Mouse (Mus musculus): ENCODE results near the gene Arhgap10. TPM values are rescaled to one million over a fixed set of nuclear protein-coding genes. Genes with fewer than 3 reads are reported as not detected.
A peak's percentile ranks its signal among the peaks of the same experiment; 100 is the strongest.

Arhgap10 gene
- total RNA-seq (2021): 10 to 100 TPM; 29.5 to 33.2 TPM

DNA sequence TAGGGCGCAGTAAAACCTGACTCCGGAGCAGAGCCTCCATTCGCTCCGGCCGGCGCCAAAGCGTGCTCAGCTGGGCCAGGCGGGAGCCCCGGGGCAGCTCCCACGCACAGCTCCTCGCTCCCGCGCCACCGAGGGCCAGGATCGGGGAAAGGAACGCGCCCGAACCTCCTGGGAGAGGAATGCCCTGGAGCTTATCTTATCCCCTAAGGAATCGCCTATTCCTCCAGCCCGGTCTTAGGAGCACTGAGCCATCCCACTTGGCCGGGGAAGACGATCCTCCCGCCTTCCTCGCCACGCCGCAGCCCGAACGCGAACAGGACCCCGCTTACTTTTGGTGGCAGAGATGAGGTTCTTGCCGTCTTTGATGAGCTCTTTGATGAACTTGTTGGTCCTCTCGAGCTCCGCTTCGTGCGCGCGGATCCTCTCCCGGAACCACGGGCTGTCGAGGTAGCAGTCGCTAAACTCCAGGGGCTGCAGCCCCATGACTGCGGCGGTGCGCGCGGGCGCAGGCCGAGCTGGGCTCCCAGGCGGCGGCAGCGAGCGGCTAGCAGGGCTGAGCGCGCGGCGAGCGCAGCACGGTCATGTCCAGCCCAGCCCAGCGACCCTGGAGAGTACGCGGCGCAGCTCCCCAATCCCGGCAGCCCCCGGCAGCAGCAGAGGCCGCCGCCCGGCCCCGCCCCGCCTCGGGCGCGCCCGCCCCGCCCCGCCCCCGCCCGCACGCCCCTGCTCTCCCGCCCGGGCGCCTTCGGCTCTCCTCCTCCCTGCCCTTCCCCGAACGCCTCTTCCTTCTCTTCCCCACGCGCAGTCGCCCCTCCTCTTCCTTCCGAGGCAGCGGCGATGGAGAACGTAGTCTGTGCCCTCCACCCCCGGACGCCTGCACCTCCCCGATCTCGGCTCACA, at the start of gene Arhgap10:
Arhgap10 (minus strand) TSS at position 653 of the 900 bp plus-strand sequence.
- DNase-seq (ENCODE audit: low spot score in 2 of 2): peak; percentile 24 to 44
- intact Hi-C loops (cut with DNase I): loop anchor here (2.0 to 5.0 kb wide), 2 partner anchors 25 to 95 kb away; no protein-coding TSS in a partner anchor

- DNase-seq (ENCODE audit: low spot score in 2 of 2): no peak
- intact Hi-C loops (cut with DNase I): no loop called here
Measured at GRCm38 (mm10) chr8:77561441-77561840, 43.7 kb upstream of the Arhgap10 start.

- no peak for DNase-seq (ENCODE audit: low spot score in 2 of 2)
- intact Hi-C loops (cut with DNase I): no loop called here
Measured at GRCm38 (mm10) chr8:77552491-77552890, 34.7 kb upstream of the Arhgap10 start.

DNA sequence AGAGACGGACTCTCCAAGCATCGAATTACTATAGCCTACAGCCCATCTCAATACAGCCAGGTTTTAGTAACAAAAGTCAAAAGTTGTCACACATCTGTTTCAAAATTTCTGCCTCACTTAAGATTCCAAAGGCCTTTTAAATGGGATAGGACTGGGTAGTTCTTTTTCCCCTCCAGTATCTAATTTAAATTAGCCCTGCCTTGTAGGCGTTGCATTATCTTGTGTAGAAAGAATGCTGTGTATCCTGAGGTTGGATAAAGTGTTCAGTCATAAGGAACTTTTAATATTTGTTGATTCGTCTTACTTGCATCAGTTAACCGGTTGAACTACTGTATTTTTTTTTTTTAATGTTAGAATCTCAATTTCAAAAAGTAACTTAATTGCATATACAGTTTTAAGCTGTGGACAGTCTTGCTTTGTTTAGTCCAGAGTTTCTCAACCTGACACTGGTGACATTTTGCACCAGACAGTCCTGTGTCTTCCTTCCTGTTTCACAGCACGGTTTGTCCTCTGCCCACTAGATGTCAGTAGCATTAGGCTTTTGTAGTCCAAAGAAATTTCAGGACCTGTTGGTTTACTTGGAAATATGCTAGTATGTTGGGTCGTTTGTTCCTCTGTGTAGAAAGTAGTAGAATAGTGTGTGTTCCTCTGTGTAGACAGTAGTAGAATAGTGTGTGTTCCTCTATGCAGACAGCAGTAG, 32.3 kb upstream of the Arhgap10 start:
- DNase-seq (ENCODE audit: low spot score in 2 of 2): peak; percentile 17 to 51

DNA sequence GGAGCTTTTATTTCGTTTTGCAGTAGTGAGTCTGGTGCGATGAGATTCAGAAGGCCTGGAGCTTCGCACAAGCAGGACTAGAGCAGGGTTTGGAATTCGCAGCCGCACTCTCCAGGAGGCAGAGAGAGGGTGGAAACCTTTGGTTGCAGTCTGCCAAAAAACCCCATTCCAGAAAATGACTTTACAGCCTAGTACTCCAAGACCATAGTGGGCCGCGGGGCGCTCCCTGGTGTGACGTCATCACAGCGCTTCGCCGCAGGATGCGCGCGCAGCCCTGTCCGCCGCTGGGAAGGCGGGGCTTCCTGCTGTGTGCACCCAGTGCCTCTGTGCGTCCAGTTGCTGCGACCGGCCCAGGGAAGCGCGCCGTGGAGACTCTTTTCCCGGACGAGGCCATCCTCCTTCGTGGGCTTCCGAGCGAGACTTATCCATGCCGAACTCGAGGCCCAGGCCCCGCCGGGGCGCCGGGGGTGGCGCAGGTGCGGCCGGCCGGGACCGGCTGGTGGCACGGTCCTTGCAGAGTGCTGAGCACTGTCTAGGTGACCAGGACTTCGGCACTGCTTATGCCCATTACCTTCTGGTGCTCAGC, 31.5 kb upstream of the Arhgap10 start, which contains the start of gene Prmt9:
Prmt9 (plus strand) TSS at position 277 of the 586 bp plus-strand sequence.
- peak; percentile 95 for DNase-seq (ENCODE audit: low spot score in 2 of 2)
- intact Hi-C loops (cut with DNase I): loop anchor here (5.0 to 10.0 kb wide), 2 partner anchors 127 to 1484 kb away; no protein-coding TSS in a partner anchor

More for the DNA sequence above, 32.3 kb upstream of the Arhgap10 start:
- intact Hi-C loops (cut with DNase I): loop anchor here (5.0 to 10.0 kb wide), 2 partner anchors 128 to 1485 kb away; no protein-coding TSS in a partner anchor

GRCm38 (mm10) chr8:77545616-77546015, 27.9 kb upstream of the Arhgap10 start:
- no peak for DNase-seq (ENCODE audit: low spot score in 2 of 2)
- intact Hi-C loops (cut with DNase I): loop anchor here (5.0 to 10.0 kb wide), 2 partner anchors 123 to 1481 kb away; no protein-coding TSS in a partner anchor

- no peak for DNase-seq (ENCODE audit: low spot score in 2 of 2)
- intact Hi-C loops (cut with DNase I): loop anchor here (10.0 kb wide), 1 partner anchor 1480 kb away; no protein-coding TSS in a partner anchor
Measured at GRCm38 (mm10) chr8:77544428-77544827, 26.7 kb upstream of the Arhgap10 start.

GRCm38 (mm10) chr8:77543152-77543777, 25.5 kb upstream of the Arhgap10 start:
- intact Hi-C loops (cut with DNase I): loop anchor here (10.0 kb wide), 1 partner anchor 1478 kb away; no protein-coding TSS in a partner anchor
- DNase-seq (ENCODE audit: low spot score in 2 of 2): no peak

DNA sequence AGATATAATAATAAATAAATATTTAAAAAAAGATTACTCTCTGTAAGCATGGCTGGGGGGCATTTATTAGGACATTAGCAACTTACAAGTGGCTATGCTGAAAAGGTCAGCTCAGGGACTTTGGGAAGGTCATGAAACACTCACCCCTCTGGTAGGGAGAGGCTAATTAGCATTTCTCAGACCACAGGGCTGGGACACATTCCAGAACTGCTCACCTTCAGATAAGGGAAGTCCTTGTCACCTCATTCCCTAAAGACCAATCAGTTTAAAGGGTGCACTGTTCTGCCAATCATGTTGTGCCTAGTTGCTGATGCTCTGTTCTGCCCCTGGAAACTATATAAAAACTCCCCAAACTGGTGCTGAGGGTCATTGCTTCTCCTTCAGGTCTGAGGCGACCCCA, 20.5 kb upstream of the Arhgap10 start:
- DNase-seq (ENCODE audit: low spot score in 2 of 2): no peak
- intact Hi-C loops (cut with DNase I): no loop called here

- intact Hi-C loops (cut with DNase I): no loop called here
- no peak for DNase-seq (ENCODE audit: low spot score in 2 of 2)
Measured at GRCm38 (mm10) chr8:77536821-77537220, 19.1 kb upstream of the Arhgap10 start.

GRCm38 (mm10) chr8:77535026-77535595, 17.4 kb upstream of the Arhgap10 start:
- peak; percentile 52 to 55 for DNase-seq (ENCODE audit: low spot score in 2 of 2)
- intact Hi-C loops (cut with DNase I): no loop called here

GRCm38 (mm10) chr8:77534358-77534992, 16.7 kb upstream of the Arhgap10 start:
- intact Hi-C loops (cut with DNase I): no loop called here
- no peak for DNase-seq (ENCODE audit: low spot score in 2 of 2)

- intact Hi-C loops (cut with DNase I): no loop called here
- no peak for DNase-seq (ENCODE audit: low spot score in 2 of 2)
Measured at GRCm38 (mm10) chr8:77526130-77526529, 8.4 kb upstream of the Arhgap10 start.

DNA sequence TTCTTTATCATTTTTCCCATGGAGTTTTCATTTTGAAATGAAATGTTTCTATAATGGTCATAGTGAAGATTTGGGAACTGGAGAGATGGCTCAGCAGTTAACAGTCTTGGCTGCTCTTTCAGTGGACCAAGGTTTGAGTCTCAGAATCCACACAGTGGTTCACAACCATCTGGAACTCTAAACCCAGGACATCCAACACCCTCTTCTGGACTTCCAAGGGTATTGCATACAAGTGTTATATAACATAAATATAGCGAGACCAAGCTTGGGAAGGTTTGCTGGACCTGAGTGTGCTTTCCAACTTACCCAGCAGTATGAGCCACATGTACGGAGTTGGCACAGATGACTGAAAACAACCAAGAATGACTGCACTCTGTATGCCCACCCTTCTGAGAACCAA, 7.2 kb upstream of the Arhgap10 start:
- DNase-seq (ENCODE audit: low spot score in 2 of 2): no peak
- intact Hi-C loops (cut with DNase I): no loop called here

- intact Hi-C loops (cut with DNase I): no loop called here
- no peak for DNase-seq (ENCODE audit: low spot score in 2 of 2)
Measured at GRCm38 (mm10) chr8:77524018-77524615, 6.4 kb upstream of the Arhgap10 start.

DNA sequence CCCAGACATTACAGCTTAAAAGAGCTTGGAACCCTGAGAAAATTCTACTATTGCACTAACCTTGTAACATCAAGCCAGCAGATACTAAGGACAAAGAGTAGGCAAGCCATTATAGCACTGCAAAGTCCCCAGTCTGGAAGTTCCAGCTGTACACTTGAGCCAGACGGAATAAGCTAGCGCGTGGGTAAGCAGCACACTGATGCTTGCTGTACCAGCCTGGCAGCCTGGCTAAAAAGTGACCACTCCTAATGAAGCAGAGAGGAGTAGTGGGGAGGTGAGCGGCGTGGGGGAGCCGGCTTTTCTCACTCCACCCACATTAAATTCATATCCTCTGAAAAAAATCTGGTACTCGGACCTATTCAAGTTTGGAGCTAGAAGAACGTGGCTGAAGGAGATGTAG, 5.2 kb upstream of the Arhgap10 start:
- intact Hi-C loops (cut with DNase I): no loop called here
- DNase-seq (ENCODE audit: low spot score in 2 of 2): peak in 1 of 2 experiments; percentile 53

GRCm38 (mm10) chr8:77521028-77521785, 3.5 kb upstream of the Arhgap10 start:
- intact Hi-C loops (cut with DNase I): no loop called here
- no peak for DNase-seq (ENCODE audit: low spot score in 2 of 2)

Data from left cerebral cortex, postnatal 25 days (tissue).